Mouse (Mus musculus) mesoderm, embryonic 11.5 days (tissue): ENCODE measurements around the gene Ankrd55.
A peak's percentile ranks its signal among the peaks of the same experiment; 100 is the strongest.
"Not testable (repeated sequence)": the region's sequence is repeated elsewhere in the genome, so short reads cannot be mapped to it uniquely, and the experiment has no call there.

ENCODE experiments used
- DNase-seq: peaks from one replicate; pipeline ENCODE4 v3.0.0-alpha.2; 2012; ENCODE audit warnings: low read depth, low spot score

The Ankrd55 gene

GRCm38 (mm10) chr13:112293092-112293491 lies 4.8 kb downstream of the Ankrd55 start:
- no peak for DNase-seq

GRCm38 (mm10) chr13:112294446-112294845 lies 6.2 kb downstream of the Ankrd55 start:
- no peak for DNase-seq

- no peak for DNase-seq
Observed at GRCm38 (mm10) chr13:112297781-112298180, 9.5 kb downstream of the Ankrd55 start.

GRCm38 (mm10) chr13:112303429-112303828 lies 15.2 kb downstream of the Ankrd55 start:
- DNase-seq: no peak

GRCm38 (mm10) chr13:112308672-112309071 lies 20.4 kb downstream of the Ankrd55 start:
- peak; percentile 41 for DNase-seq

GRCm38 (mm10) chr13:112311611-112312010 lies 23.4 kb downstream of the Ankrd55 start:
- not testable (repeated sequence) for DNase-seq

- no peak for DNase-seq
Observed at GRCm38 (mm10) chr13:112315442-112315841, 27.2 kb downstream of the Ankrd55 start.

- DNase-seq: no peak
Observed at GRCm38 (mm10) chr13:112316622-112317482, 28.6 kb downstream of the Ankrd55 start.

GRCm38 (mm10) chr13:112318124-112318523 lies 29.9 kb downstream of the Ankrd55 start:
- no peak for DNase-seq

- no peak for DNase-seq
Observed at GRCm38 (mm10) chr13:112323591-112324266, 35.5 kb downstream of the Ankrd55 start.

GRCm38 (mm10) chr13:112325126-112325525 lies 36.9 kb downstream of the Ankrd55 start:
- no peak for DNase-seq

GRCm38 (mm10) chr13:112326403-112326802 lies 38.2 kb downstream of the Ankrd55 start:
- no peak for DNase-seq

- no peak for DNase-seq
Observed at GRCm38 (mm10) chr13:112326977-112327376, 38.7 kb downstream of the Ankrd55 start.

GRCm38 (mm10) chr13:112327511-112327910 lies 39.3 kb downstream of the Ankrd55 start:
- no peak for DNase-seq

- DNase-seq: no peak
Observed at GRCm38 (mm10) chr13:112330257-112330656, 42.0 kb downstream of the Ankrd55 start.

GRCm38 (mm10) chr13:112330919-112331681 lies 42.8 kb downstream of the Ankrd55 start:
- DNase-seq: peak; percentile 45

GRCm38 (mm10) chr13:112331682-112332061 lies 43.4 kb downstream of the Ankrd55 start:
- DNase-seq: no peak

GRCm38 (mm10) chr13:112335531-112335930 lies 47.3 kb downstream of the Ankrd55 start:
- no peak for DNase-seq

- DNase-seq: no peak
Observed at GRCm38 (mm10) chr13:112337146-112337545, 48.9 kb downstream of the Ankrd55 start.

- no peak for DNase-seq
Observed at GRCm38 (mm10) chr13:112340205-112340604, 52.0 kb downstream of the Ankrd55 start.

- DNase-seq: no peak
Observed at GRCm38 (mm10) chr13:112340761-112341160, 52.5 kb downstream of the Ankrd55 start.
